Mouse (Mus musculus): ENCODE results near the gene Fasl. TPM values are rescaled to one million over a fixed set of nuclear protein-coding genes. Genes with fewer than 3 reads are reported as not detected.

Fasl gene
- not detected in 2 replicates for polyA plus RNA-seq (2021; fragmentation: Nextera tagmentation)
- long read RNA-seq, experiment 1: 0 reads
- long read RNA-seq, experiment 2: 0 reads

DNA sequence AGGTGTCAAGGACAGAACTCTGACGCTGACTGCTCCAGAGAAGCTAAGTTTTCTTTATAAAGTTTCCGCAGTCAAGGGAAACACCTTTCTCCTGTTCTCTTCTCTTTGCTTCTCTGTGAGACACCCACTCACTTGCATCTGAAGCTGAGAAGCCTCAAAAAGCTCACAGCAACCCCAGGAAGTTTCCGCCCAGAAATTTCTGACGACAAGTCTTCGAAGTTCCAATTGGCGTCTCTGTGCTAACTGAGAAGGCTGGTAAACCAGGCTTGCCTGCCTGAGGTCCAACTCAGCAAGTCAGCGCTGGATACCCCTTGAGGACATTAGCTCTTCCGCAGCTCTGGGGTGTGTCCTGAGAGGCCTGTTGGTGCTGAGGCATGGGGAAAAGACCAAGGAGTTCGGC lies at the start of gene Fasl:
Gene Fasl, minus strand, starts transcription at position 157 of the 400 bp plus-strand sequence.

Other genes with a start within 250 kb of the Fasl start
- gene Suco, start 88.2 kb upstream of the Fasl start, polyA plus RNA-seq (2021; fragmentation: Nextera tagmentation): 5.4 and 5.8 TPM in 2 replicates
- 8.8 and 9.1 TPM in 2 replicates for gene Pigc, start 180.7 kb upstream of the Fasl start, polyA plus RNA-seq (2021; fragmentation: Nextera tagmentation)
- not detected in 2 replicates for gene 4930558K02Rik, start 191.1 kb upstream of the Fasl start, polyA plus RNA-seq (2021; fragmentation: Nextera tagmentation)

Measured in left cerebral cortex, adult 6 months (tissue).